Mouse (Mus musculus): ENCODE data around the gene Etv1.

The Etv1 gene

DNA sequence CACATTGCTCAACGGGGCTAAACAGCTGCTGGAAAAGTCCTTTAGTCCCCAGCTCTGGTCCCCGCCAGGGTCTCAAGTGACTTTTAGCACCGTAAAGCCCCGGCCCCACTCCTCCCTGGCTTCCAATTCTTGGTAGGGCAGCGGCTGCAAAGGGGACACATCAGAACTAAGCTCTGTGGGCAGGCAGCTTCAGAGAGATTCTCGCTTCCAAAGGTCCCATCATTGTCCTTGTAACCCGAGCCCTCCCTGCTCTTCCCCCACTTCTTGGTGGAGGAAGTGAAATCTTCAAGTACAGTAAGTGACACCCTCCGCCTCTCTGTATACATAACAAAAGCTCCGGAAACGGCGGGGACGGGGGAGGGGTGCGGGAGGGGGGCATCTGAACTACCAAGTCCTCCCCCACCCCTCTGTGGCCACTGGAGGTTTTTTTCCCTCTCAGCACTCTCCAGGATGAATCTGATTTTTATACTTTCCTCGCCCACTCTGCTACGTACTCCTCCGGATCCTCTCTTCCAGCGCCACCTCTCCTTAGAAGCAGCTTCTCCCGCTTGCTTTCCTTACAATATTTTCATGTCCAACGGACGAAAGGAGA is at the start of gene Etv1:
Gene Etv1 (plus strand): TSS at position 195 of the 592 bp plus-strand sequence.
- no peak for DNase-seq (ENCODE audit: low spot score in 2 of 2)

GRCm38 (mm10) chr12:38729661-38730060 is 49.5 kb upstream of the Etv1 start:
- DNase-seq (ENCODE audit: low spot score in 2 of 2): no peak

- DNase-seq (ENCODE audit: low spot score in 2 of 2): no peak
Measured at GRCm38 (mm10) chr12:38730791-38731190, 48.4 kb upstream of the Etv1 start.

GRCm38 (mm10) chr12:38759322-38759721 is 19.9 kb upstream of the Etv1 start:
- DNase-seq (ENCODE audit: low spot score in 2 of 2): no peak

GRCm38 (mm10) chr12:38777316-38777715 is 1.9 kb upstream of the Etv1 start:
- DNase-seq (ENCODE audit: low spot score in 2 of 2): no peak

DNA sequence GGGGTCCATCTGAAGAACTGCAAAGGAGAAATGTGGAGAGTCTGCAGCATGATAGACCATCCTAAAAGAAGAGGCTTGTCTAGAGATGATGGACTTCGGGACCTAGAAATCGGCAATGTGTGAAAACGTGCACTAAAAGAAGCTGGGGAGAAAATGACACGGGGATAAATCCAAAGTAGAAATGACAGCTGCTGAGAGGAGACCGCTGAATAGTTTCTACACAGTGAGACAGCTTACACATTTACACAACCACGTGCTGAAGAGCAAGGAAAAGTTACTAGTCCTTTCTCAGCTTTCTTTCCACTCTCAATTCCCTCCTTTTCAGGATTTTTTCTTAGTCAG is 1.3 kb upstream of the Etv1 start:
- DNase-seq (ENCODE audit: low spot score in 2 of 2): no peak

DNA sequence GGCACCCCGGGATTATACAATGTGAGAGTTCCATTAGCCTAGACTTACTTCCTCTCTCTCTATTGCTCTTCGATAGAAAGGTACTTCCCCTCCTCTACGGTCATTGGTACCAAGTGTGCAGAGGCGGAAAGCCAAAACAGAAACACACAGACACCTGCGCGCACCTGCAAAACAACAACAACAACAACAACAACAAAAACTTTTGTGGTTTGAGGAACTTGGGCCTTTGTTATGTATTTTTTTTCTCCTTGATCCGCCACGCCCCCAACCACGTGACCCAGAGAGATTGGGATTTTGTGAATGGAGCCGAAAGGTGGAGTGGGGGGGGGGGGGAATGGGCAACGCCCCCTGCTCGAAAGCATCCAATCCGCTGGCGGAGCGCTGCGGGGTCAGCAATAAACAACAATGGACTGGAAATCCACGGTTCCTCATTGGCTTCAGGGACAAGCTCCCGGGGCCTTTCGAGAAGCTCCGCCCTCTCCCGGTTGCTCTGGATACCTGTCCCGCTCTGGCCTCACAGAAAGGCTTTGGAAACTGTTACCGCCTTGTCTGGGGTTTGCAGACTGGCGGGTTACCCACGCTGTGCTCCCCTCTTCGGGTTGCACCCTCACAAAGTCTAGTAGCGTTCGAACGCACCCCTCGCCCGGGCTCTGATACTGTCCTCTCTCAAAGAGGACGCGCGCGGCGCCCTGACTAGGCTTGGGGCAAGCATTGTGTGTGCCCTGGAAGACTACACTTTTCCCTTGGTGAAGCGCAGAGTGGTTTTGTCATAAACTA is 693 bp upstream of the Etv1 start:
- DNase-seq (ENCODE audit: low spot score in 2 of 2): peak; percentile 51 to 60

- peak; percentile 39 to 62 for DNase-seq (ENCODE audit: low spot score in 2 of 2)
Measured at GRCm38 (mm10) chr12:38780006-38780954, 1.1 kb downstream of the Etv1 start.

- DNase-seq (ENCODE audit: low spot score in 2 of 2): no peak
Measured at GRCm38 (mm10) chr12:38780955-38781304, 1.8 kb downstream of the Etv1 start.

DNA sequence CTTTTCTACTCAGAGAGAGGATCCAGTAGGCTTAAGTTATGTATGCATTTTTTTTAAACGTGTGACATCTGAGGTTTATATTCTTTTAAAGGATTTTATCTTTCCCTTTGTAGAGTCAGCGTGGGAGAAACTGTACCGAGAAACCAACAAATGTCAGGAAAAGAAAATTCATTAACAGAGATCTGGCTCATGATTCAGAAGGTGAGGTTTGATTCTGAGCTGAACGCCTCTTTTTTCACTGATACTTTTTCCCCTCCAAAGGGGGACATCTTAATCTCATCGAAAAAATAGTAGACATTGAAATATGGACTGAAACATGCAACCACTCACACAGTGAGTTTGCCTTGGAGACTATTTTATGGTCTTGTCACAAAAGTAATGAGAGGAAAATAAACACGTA is 2.5 kb downstream of the Etv1 start:
- DNase-seq (ENCODE audit: low spot score in 2 of 2): no peak

DNA sequence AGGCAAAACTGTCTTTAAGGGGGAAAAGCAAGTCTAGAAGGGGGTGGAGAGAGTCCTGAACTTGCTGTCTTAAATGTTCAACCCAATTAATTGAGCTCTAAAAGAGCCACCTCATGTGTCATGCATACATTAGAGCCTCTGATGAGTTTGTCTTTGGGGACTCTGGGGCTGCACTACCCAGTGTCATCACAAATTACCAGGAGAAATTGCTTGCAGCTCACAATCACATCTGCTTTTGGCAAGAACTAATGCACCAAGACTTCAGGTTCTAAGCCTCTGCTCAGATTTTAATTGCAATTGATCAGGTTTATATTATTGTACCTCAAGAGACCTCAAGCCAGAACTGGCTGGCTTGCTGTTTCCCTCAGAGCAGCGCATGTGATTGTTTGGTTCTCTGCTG is 4.1 kb downstream of the Etv1 start:
- no peak for DNase-seq (ENCODE audit: low spot score in 2 of 2)

DNA sequence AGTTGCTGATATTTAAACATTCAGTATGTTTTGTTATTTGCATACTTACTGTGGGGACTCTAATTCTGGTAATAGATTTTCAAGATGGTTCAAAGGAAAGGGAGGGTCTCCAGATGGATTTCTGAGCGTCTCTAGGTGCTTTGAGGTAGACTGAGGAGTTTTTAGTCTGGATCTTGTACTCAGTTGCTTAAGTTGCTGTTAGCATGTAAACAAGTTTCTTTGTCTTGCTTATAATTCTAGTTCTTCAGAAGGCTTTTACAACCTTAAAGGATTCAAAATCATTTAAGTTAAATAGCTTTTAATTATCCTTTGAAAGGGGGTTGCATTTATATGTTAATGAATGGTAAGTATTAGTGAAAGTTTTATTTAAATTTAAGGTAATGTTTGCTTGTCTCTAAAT is 5.0 kb downstream of the Etv1 start:
- no peak for DNase-seq (ENCODE audit: low spot score in 2 of 2)

- DNase-seq (ENCODE audit: low spot score in 2 of 2): no peak
Measured at GRCm38 (mm10) chr12:38786571-38786970, 7.4 kb downstream of the Etv1 start.

- no peak for DNase-seq (ENCODE audit: low spot score in 2 of 2)
Measured at GRCm38 (mm10) chr12:38787704-38788103, 8.5 kb downstream of the Etv1 start.

DNA sequence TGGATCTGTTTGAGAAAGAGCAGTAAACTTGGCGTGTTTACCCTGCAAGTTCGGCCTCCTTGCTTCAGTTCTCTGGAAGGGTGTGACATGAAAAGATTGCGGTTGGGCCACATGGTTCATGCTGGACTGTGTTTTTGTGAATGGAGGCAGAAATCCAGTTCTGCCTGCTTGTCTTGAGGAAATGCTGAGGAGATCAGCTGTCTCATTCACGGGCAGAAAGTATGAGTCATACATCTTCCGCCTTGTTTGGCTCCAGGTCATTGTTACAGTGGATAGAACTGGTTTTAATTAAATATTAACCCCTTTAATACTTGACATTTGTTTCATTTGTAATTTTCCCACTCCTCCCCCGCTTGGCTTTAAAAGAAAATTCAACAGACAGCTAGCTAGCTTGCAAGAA is 9.4 kb downstream of the Etv1 start:
- DNase-seq (ENCODE audit: low spot score in 2 of 2): no peak

DNA sequence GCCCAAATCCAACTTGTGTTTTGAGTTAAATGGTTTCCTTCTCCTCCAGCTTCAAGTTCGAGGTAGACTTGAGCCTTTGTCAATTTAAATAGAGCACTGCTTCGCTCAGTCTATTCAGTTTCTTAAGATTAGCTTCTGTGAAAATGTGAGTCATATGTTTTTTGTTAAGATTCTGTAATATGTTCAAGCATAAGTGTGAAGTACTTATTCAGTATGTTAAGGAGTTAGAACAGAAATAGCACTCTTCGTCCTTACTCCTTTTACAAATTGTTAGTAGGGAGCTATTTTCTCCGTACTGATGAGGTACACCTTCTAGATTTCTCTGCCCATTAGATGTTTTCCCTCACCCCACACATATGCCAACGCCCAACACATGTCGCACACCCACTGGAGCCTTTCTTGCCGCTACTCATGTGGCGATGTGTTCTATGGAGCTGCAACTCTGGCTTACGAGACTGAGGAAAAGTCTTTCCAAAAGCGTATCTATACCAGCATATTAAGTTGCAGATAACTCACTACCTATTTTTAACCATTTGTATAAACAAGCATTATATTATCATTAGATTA is 10.7 kb downstream of the Etv1 start:
- DNase-seq (ENCODE audit: low spot score in 2 of 2): no peak

DNA sequence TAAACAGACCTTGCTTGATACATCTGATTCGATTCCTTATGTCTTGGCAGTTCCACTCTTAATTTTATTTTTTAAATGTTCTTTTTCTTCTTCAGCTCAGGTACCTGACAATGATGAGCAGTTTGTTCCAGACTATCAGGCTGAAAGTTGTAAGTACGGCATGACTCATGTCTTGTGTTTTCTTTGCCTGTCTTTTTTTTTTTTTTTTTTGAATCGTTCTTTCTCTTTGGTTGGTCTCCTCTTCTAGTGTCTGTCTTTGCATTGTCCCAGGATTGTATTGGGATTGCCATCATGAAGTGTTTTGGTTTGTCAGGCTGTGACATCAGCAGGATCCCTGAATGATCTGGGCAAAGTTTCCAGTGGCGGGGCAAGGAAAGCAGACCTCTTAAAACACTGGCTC is 13.9 kb downstream of the Etv1 start:
- no peak for DNase-seq (ENCODE audit: low spot score in 2 of 2)

- no peak for DNase-seq (ENCODE audit: low spot score in 2 of 2)
Measured at GRCm38 (mm10) chr12:38793697-38794096, 14.5 kb downstream of the Etv1 start.

DNA sequence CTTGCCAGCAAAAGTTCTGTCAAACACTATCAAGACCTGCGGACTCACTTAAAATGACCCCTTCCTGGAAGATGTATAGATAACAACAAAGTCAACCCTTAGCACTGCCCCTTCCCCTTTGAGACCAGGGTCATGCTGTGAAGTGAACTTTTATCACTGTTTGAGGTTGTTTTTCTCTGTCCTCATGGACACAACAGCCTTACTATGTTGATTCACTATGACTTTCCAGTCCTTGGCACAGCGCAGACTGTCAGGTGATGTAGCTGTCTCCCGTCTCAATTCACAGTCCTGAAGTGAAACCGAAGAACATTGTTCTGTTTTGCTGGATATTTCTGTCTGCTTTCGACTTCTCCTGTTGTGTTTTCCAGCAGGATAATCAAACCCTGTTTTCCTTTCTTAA is 27.9 kb downstream of the Etv1 start:
- DNase-seq (ENCODE audit: low spot score in 2 of 2): no peak

- no peak for DNase-seq (ENCODE audit: low spot score in 2 of 2)
Measured at GRCm38 (mm10) chr12:38812392-38812791, 33.2 kb downstream of the Etv1 start.

DNA sequence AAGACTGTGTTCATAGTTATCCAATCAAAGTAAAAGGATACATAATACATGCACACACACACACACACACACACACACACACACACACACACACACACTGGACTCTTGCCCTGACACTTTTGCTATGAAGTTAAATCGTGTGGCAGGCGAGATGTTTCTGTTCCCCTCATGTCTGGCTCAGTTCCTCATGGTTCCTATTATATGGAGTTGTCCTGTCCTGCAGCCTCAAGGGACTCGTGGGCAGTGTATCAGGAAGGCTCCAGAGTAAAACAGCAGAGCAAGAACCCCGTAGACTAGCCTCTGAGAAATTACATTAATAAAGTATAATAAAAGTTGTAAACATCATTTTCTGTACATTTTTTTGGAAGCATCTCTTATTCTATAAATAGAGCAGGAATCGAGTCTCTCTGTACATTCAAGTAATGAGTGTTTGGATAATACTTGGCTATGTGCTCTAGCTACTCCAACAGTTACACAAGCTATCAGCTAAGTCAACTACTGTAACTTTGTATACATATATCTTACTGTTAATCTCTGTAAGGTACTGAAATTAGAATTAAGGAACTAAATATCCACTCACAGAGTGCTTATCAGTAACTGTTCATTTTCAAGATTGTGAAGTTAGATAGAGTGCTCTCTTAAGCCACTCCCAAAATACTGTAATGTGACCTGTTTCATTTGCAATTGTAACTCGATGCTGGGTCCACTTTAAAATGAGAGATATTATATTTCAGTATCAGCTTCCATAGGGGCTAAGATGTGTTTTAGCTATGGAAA is 35.0 kb downstream of the Etv1 start:
- DNase-seq (ENCODE audit: low spot score in 2 of 2): no peak

GRCm38 (mm10) chr12:38816235-38816634 is 37.1 kb downstream of the Etv1 start:
- no peak for DNase-seq (ENCODE audit: low spot score in 2 of 2)

All from frontal cortex, postnatal 25 days (tissue).